Mouse (Mus musculus): ENCODE data around the gene Adam12.

Gene Adam12

GRCm38 (mm10) chr7:134224741-134225612 is 7.0 kb downstream of the Adam12 start:
- in situ Hi-C loops (cut with MseI, MboI): loop anchor here in 1 of 2 experiments (5.0 kb wide), 1 partner anchor 368 kb away; no protein-coding TSS in a partner anchor

GRCm38 (mm10) chr7:134224421-134224740 is 7.6 kb downstream of the Adam12 start:
- in situ Hi-C loops (cut with MseI, MboI): loop anchor here in 1 of 2 experiments (5.0 kb wide), 1 partner anchor 367 kb away; no protein-coding TSS in a partner anchor

GRCm38 (mm10) chr7:134223444-134224161 is 8.3 kb downstream of the Adam12 start:
- in situ Hi-C loops (cut with MseI, MboI): loop anchor here in 1 of 2 experiments (5.0 kb wide), 1 partner anchor 366 kb away; no protein-coding TSS in a partner anchor

- in situ Hi-C loops (cut with MseI, MboI): no loop called here
These were observed 24.0 kb downstream of the Adam12 start for GRCm38 (mm10) chr7:134207956-134208355.

GRCm38 (mm10) chr7:134193089-134193488 is 38.9 kb downstream of the Adam12 start:
- in situ Hi-C loops (cut with MseI, MboI): no loop called here

- in situ Hi-C loops (cut with MseI, MboI): no loop called here
These were observed 41.8 kb downstream of the Adam12 start for GRCm38 (mm10) chr7:134190101-134190500.

GRCm38 (mm10) chr7:134188565-134188964 is 43.4 kb downstream of the Adam12 start:
- in situ Hi-C loops (cut with MseI, MboI): no loop called here

- in situ Hi-C loops (cut with MseI, MboI): no loop called here
These were observed 44.0 kb downstream of the Adam12 start for GRCm38 (mm10) chr7:134187946-134188345.

GRCm38 (mm10) chr7:134186497-134186896 is 45.4 kb downstream of the Adam12 start:
- in situ Hi-C loops (cut with MseI, MboI): no loop called here

GRCm38 (mm10) chr7:134185751-134186150 is 46.2 kb downstream of the Adam12 start:
- in situ Hi-C loops (cut with MseI, MboI): no loop called here

GRCm38 (mm10) chr7:134181717-134182116 is 50.2 kb downstream of the Adam12 start:
- in situ Hi-C loops (cut with MseI, MboI): no loop called here

GRCm38 (mm10) chr7:134181056-134181455 is 50.9 kb downstream of the Adam12 start:
- in situ Hi-C loops (cut with MseI, MboI): no loop called here

GRCm38 (mm10) chr7:134177051-134177450 is 54.9 kb downstream of the Adam12 start:
- in situ Hi-C loops (cut with MseI, MboI): no loop called here

GRCm38 (mm10) chr7:134175201-134175600 is 56.7 kb downstream of the Adam12 start:
- in situ Hi-C loops (cut with MseI, MboI): no loop called here

GRCm38 (mm10) chr7:134173442-134174090 is 58.4 kb downstream of the Adam12 start:
- in situ Hi-C loops (cut with MseI, MboI): no loop called here

GRCm38 (mm10) chr7:134170180-134170910 is 61.6 kb downstream of the Adam12 start:
- in situ Hi-C loops (cut with MseI, MboI): no loop called here

GRCm38 (mm10) chr7:134169780-134170179 is 62.2 kb downstream of the Adam12 start:
- in situ Hi-C loops (cut with MseI, MboI): no loop called here

GRCm38 (mm10) chr7:134167586-134167985 is 64.4 kb downstream of the Adam12 start:
- in situ Hi-C loops (cut with MseI, MboI): no loop called here

GRCm38 (mm10) chr7:134163751-134164150 is 68.2 kb downstream of the Adam12 start:
- in situ Hi-C loops (cut with MseI, MboI): no loop called here

- in situ Hi-C loops (cut with MseI, MboI): no loop called here
These were observed 69.1 kb downstream of the Adam12 start for GRCm38 (mm10) chr7:134162886-134163285.

- in situ Hi-C loops (cut with MseI, MboI): no loop called here
These were observed 72.3 kb downstream of the Adam12 start for GRCm38 (mm10) chr7:134159608-134160007.
